Mouse (Mus musculus): ENCODE results near the gene Tom1l2. TPM values are rescaled to one million over a fixed set of nuclear protein-coding genes. Genes with fewer than 3 reads are reported as not detected.

Tom1l2 gene
- total RNA-seq (2021) = 10 to 100 TPM; 83.2 to 85.0 TPM

DNA sequence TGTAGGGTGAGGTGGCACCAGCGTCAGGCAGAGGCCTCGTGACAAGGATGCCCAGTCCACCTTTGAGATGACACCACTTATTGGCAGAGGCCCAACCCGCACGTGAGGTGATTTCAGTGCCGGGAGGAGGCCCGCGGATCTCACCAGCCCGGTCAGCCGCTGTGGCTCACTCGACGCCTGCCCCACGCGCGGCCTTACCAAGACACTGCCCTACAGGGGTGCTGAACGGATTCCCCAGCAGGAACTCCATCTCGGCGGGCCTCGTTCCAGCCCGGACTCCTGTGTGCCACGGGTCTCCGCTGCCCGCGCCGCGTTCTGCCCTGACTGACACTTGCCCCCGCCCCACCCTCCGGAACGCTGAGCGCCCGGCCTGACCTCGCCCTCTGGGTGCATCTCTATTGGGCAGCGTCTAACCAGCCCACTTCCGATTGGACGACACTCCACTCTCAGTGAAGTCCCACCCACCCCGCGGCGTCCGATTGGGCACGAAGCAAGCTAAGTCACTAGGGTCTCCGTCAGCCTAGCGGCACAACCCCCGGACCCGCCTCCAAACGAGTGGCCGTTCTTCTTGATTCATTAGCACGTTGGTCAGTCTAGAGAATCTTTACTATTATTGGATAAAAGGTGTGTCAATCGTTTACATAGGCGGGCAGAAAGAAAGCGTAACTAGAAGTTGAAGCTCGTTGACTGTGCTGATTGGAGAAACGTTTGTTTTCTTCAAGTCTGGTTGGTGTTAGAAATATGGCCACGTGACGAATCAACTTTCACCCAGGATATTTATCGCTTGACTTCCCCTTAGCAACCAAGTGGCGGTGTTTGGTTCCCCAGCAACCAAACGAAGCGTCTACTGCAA lies at the start of gene Tom1l2, which contains the start of gene Drc3:
Gene Tom1l2, minus strand, starts transcription at position 347 of the 853 bp plus-strand sequence.
Gene Drc3, plus strand, starts transcription at position 771 of the 853 bp plus-strand sequence.
- peak; percentile 99 for DNase-seq

DNA sequence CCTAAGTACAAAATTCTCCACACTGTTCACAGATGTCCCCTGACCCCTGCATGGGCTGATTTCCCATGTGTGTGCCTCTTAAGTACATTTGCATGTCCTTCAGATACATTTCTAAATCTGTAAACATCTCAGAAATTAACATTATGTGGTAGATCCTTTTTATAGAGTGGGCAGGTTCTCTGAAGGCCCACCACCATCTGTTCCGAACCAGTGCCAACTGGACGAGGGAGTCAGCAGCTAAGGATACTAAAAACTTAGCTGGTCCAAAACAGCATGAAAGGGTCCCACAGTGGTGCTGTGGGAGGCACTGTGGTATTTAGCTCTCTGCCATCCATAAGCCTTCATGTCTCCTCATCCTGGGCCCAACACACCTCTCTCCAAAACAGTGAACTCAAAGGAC lies 44.5 kb upstream of the Tom1l2 start:
- no peak for DNase-seq

DNA sequence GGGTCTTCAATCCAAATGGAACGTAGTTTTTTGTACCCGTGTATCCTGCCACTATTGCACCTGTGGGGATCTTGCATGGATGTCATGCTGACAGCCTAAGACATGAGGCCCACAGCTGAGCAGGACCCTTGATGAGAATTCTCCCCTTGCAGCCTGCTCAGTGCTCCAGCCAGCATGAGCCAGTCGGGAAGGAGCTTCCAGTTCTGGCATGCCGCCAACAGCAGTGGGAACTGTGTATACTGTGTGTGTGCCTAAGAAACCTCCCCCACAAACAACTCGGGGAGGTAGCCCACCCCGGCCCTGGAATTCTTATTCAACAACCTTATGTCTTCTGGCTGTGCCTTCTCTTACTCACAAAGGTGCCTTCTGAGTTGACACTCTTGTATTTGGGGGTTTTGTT lies 43.8 kb upstream of the Tom1l2 start:
- peak; percentile 45 for DNase-seq

DNA sequence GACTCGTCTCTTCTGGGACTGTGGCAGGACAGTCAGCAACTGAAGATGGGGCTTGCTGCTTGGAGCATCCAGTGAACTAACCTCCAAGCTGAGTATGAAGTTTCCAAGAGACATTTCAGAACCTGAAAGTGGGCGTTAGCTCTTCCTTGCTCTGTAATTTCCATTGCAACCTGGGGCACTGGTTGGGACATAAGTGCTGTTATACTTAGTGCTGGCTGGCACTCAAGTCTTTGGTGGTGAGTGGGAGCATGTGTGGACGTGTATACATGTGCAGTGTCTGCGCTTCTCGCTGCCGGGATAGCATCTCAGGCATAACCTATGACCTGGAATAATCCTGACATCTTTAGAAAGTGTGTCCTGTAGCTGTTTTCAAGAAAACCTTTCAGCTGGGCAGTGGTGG lies 38.6 kb upstream of the Tom1l2 start:
- no peak for DNase-seq

DNA sequence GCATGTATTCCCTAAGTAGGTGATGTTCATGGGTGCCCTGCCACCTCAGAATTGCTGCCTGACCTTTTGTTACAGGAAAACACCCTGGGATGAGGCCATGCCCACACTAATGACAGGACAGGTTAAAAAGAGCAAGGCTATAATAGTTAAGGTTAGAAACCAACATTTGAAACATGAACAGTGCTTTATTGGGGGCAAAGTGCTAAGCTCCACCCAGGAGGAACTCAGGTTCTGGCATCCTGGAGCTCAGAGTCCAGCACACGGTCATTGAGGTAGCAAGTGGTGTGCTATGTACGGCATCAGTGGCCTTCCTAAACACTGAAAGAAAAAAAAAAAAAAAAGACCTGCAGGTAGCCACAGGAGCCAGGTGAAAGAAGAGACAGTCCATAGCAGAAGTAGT lies 35.2 kb upstream of the Tom1l2 start:
- DNase-seq = no peak

DNA sequence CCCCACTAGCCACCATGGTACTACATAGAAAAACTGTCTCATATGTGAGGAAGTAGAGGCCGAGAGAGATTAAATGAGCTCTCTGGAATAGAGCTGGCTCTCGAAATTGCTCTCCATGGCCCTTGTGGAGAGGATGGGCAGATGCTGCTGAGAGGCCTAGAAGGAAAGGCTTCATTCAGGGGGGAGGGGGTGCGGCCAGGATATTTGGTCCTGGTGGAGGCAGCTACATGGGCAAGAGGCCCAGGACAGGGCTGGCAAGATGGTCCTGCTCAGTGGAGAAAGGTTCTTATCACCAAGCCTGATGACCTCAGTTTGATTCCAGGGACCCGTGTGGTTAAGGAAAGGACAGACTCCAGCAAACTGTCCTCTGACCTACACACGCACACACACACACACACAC lies 33.2 kb upstream of the Tom1l2 start:
- DNase-seq = no peak

DNA sequence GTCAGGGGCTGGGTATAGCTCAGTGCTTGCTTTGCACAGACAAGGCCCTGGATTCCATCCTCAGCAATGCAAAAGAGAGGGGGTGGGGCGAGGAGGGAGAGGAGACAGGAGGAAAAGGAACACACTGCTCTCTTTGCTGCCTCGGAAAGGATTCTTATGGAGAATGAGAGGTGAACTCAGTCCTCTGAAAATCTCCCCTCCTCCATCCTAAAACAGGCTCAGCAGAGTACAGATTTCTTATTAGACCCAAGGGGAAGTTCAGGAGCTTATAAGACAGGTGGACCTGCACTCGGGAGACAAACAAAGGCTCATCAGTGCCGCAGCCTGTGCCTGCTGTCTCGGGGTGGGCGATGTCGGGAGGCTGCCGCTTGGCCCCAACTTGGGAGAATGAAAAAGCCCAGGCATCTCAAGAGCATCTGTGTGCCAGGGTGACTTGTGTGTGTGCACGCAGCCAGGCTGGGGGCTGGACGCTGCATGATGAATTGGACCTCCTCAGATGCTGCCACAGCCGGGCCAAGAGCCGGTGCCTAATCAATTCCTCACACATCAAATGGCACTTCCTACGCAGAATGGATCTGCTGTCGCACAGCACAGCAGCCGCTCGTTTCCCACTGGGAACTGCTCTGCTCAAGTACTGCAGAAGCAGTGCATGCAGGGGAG lies 32.2 kb upstream of the Tom1l2 start:
- no peak for DNase-seq

DNA sequence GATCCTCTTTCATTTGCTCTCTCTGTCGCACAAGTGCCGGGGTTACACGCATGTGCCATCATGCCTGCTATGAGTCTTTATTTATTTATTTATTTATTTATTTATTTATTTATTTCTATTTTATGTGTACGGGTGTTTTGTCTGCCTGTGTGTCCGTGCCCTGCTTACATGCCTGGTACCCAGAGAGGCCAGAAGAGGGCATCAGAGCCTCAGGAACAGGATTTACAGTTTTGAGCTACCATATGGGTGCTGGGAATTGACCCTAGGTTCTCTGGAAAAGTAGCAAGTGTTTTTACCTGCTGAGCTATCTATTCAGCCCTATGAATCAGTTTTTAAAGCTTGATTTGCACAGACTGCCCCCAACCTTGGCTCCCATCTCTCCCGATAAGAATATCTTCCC lies 30.8 kb upstream of the Tom1l2 start:
- DNase-seq = no peak

DNA sequence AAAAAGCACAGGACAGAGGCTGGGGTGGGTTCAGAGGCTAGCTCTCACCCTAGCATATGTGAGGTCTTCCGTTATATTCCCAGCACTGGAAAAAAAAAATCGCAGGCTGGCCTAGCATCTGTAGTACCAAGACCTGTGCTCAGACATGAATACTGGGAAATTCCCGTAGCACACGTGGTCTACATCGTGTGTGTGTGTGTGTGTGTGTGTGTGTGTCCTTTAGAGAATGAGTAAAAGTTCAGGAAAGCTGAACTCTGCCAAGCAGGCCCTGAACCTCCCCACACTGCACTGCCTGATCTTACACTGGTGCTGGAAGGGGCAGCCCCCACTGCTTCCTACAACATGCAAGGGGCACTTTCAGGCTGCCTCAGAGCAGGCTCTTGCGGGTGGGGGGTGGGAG lies 21.8 kb upstream of the Tom1l2 start:
- DNase-seq = no peak

DNA sequence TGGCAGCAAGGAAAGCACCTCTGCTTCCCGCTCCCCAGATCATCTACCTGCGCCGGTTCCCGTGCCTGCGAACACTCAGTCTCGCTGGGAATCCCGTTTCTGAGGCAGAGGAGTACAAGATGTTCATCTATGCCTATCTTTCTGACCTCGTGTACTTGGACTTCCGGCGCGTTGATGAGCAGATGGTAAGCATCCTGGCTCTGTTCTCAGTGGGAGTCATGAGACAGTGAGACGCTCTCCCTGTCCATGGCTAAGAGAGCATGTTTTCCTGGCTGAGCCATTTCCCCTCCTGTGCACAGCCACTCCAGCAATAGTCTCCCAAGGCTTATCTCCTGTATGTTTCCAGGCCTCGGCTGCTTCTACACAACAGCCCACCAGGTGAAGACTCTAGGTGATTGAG lies 17.7 kb upstream of the Tom1l2 start:
- no peak for DNase-seq

DNA sequence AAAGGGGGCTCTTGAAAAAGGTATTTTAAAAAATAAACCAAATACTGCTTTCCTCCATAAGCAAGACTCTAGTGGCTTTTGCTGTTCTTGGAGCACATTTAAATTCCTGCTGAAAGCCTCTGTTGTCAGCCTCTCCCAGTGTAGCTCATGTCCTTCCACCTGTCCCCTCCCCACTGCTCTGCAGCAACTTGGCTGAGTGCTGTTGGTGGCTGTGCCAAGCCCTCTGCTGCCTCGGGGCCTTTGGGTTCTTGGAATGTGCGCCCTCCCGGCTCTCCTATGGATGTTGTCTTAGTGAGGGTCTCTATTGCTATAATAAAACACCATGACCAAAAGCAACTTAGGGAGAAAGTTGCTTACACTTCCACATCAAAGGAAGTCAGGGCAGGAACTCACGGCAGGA lies 16.7 kb upstream of the Tom1l2 start:
- no peak for DNase-seq

DNA sequence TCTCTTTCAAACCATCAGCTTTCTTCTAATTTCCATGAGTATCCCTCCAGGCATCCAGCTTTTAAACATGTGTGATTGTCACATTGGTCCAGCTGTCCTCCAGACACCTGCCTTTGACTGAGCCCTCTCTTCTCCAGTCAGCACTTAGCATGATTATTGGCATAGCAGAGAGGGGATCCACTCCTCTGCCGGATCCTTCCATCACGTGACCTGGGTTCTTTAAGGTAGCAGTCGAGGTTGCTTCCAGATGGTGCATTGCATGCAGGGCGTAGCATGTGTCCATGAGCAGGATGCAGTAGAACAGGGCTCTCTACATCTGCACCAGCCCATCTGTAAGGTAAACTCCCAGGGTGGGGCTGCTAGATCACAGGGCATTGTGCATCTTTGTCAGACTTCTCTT lies 16.2 kb upstream of the Tom1l2 start:
- no peak for DNase-seq

DNA sequence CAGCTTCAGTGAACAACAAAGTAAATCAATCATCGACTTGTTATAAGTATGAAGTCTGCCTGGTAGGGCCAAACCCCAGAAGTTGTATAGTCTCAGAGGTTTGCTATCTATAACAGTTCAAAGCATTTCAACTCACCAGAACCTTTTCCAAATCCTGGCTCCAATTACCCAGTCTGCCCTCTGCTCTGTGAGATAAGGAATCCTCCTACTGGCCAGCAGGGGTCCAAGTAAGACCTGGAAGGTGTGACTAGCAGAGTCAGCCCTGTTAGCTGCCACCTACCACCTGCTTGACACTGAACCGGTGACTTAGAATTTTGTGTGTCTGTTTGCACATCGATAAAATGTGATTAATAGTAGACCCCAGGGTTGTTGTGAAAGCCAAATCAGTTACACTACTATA lies 14.6 kb upstream of the Tom1l2 start:
- DNase-seq = no peak

DNA sequence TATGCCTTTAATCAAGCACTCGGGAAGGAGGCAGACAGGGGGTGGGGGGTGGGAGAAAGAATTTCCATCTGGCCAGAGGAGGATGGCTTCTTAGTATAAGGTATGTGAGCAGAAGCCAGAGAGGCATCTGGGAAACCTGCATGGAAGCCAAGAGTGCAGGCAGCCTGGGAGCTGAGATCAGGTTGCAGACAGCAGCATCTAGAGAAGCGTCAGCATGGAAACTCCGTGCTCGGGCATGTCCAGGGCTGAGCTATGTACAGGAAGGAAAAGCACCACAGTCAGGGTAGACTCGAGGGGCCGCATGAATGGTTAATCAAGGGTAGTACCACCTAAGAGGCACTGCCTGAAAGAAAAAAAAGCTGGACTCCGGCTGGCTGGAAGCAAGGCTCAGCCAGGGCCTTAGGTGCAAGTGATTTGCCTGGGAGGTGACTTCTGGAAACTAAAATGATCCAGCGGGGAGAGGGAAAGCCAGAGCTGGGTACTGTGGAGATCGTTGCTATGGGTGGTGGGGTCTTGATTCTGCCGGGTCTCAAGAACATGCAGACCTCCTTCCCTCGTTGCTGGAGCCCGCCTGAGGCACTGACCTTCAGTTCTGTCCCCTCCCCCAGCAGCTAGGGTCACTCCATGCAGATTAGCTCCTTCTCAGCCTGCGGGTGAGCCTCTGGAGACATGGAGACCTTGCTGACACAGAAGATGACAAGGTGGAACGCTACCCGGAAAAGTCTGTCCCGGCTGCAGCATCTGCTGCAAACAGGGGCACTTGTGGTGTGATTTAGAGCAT lies 13.7 kb upstream of the Tom1l2 start:
- DNase-seq = no peak

DNA sequence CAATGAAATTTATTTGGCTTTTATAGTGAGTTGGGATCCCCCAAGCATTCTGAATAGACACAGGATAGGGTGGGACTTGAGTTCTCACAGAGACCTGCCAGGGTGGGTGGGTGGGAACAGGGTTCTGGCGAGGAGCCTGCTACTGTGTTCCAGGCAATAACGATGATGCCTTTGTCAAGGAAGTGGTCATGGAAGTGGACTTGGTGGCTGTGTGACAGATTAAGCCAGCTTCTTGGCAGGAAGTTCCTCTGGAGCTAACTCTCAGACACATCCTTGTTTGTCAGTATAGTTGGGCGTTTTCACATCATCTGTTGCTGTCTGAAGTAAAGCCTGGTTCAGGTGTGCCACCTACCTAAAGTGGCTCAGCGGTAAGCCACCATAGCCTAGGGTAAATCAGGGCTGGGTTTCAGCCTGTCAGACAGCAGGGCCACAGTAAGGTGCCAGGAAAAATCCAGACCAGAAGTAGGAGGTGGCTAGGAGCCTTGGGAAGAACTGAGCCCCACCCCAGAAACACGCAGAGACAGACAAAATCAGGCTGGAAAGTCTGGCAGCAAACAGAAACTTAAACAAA lies 8.0 kb upstream of the Tom1l2 start:
- DNase-seq = peak; percentile 25

DNA sequence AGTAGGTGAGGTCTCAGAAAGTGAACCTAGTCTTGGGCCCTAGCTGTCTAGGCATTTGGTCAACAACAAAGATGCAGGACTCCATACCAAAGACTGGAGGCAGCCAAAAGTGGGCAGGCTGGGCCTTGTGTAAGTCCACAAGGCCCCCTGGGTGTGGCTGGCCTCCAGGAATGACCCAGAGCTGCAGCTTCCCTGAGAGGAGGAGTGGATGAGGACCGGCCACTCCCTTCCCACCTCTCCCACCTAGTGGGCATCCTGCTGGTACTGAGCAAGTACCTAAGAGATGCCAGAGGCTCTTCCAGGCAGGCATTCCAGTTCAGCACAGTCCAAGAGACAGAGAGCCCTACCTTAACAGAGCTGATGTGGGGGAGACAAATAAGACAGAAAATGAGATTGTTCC lies 7.2 kb upstream of the Tom1l2 start:
- DNase-seq = no peak

DNA sequence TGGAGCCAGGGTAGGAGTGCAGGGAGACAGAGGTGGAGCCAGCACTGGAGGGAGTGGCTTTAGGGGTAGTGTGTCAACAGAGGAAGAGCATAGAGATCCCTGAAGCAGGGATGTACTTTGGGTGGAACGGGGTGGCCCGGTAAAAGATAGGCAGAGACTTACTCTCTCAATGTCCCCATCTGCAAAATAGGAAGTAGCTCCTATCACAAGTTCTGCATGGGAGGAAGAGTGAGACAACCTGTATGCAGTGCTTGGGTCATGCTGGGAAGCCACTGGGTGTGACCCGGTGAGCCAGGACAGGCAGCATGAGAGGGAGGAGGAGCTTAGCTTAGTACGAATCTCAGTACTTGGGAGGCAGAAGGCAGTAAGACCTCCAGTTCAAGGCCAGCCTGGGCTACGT lies 6.4 kb upstream of the Tom1l2 start:
- no peak for DNase-seq

DNA sequence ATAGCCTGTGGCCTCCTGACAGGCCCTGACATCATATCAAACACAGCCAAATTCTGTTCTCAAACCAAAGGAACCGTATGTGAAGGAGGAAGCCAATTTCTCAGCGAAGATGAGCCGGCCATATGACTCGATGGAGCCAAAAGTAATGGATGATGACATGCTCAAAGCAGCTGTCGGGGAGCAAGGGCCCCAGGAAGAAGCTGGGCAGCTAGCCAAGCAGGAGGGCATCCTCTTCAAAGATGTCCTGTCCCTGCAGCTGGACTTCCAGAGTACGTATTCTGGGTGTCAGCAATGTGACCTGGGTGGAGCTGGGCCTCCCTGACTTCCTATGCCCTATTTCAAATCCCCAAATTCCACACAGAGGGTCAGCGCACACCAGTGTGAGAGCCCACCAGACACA lies 5.8 kb upstream of the Tom1l2 start:
- peak; percentile 27 for DNase-seq

DNA sequence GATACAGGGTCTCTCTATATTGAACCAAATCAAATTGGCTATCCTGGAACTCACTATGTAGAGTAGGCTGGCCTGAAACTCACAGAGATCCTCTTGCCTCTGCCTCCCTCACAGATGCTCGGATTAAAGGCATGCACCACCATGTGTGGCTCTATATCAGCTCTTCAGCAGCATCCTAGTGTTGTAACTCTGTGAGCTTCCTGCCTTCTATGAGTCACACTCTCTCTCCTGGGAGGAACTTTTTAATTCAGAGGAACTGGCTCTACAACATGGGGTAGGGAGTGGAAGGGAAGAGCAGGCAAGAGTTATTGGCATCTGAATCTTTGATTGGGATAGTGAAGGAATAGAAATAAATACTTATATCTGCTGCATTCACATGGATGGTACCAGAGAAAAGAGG lies 4.4 kb upstream of the Tom1l2 start:
- DNase-seq = no peak

DNA sequence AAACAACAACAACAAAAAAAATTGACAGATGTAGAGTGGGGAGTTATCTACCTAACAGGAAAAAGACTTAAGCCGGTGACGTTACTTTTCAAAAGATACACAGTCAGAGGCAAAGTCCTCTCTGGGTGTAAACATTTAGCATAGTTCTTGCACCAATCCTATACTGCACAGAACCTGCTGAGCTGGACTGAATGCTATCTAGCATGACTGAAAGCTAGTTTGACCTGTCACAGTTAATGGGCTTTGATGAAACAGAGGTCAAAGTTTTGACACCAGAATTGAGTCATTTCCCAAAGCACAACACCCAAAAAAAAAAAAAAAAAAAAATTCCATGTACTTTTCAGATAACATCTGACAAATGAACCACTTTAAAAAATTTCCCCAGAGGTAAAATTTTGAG lies 3.2 kb upstream of the Tom1l2 start:
- no peak for DNase-seq

DNA sequence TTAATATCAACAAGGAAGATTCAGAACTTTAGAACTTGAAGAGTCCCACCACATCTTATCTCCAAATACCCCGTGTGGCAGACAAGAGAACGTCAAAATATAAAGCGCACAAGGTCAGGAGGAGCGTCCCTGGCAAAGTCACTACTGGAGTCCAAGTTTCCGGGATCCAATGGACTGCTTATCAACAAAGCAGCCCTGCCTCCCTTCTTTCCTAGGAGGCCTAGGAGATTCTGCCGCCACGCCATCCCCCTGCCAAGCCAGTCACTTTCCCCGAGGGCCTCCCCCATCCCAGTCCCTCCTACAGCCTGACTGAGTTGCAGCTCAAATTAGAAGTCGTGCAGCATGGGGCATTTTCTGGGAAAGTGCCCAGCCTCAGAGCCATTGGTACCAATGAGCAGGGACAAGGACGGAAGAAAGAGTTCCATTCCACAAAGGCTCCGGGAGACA lies 757 bp downstream of the Tom1l2 start:
- peak; percentile 66 for DNase-seq

DNA sequence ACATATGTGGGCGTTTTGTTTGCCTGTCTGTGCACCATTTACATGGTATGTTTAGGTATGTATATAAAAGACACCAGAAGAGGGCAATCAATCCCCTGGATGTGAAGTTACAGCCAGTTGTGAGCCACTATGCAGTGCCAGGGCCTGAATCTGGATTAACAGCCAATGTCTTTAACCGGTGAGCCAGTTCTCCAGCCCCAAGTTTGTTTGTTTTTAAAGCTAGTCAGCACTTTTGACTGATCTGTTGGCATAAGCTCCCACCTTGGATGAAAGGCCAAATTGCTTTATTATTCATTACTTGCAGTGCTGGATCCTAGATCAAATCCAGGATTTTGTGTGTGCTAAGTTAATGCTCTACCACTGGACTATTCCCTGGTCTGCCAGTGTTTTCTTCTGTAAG lies 1.3 kb downstream of the Tom1l2 start:
- no peak for DNase-seq

DNA sequence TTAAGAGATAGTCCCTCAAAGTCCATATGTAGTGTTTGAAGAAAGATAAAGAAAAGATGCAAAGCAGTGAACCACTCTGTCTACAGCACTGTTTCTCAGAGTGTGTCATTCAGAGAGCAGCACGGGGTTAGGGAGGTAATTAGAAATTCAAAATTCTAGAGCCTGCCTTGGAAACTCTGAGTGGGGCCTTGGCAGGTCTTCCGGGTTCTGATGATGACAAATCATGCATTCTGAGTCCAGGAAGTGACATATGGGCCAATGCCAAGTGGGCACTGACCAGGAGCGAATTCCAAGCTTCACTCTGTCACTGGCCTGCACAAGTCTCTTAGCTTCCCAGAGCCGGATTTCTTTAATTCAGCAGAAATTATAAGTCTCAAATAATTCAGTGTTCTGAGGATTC lies 6.2 kb downstream of the Tom1l2 start:
- peak; percentile 58 for DNase-seq

All from heart, postnatal 4 days (tissue).